Mouse (Mus musculus) embryonic fibroblast, embryonic 13.5 days (primary cell): ENCODE results near the gene Rem1.

Source experiments
- CTCF ChIP-seq: IDR thresholded peaks from 2 replicates; pipeline ENCODE4 v1.5.1; 2011; ENCODE audit warnings: mild to moderate bottlenecking, control low read depth, low read length, moderate library complexity, borderline replicate concordance; ENCODE audit not compliant: insufficient read depth
- POLR2A ChIP-seq: IDR thresholded peaks from 2 replicates; pipeline ENCODE4 v1.6.1; 2011; ENCODE audit warnings: low read depth, mild to moderate bottlenecking, control low read depth, low read length, moderate library complexity

DNA sequence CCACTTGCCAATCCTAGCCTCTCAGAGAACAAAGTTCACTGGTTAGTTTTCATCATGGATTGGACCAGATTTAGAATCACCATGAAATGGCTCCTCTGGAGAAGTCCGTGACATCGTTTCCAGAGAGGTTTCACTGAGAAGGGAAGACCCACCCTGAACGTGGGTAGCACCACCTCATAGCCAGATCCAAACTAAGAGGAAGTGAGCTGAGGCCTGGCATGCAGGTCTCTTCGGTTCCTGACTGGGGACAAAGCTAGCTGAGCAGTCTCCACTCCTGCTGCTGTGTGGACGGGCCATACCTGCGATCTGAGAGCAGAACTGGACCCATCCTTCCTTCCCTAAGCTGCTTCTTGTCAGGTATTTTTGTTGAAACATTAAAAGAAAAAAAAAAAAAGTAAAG is 34.4 kb downstream of the Rem1 start:
- TF ChIP-seq CTCF (no peak), POLR2A (no peak)
